Mouse (Mus musculus) right cerebral cortex, postnatal 14 days (tissue): ENCODE data around the gene Ms4a7.
"Not testable (repeated sequence)": the region's sequence is repeated elsewhere in the genome, so short reads cannot be mapped to it uniquely, and the experiment has no call there.

ENCODE experiments used
- DNase-seq: peaks from one replicate; pipeline ENCODE4 v3.0.0; 2022

The Ms4a7 gene

DNA sequence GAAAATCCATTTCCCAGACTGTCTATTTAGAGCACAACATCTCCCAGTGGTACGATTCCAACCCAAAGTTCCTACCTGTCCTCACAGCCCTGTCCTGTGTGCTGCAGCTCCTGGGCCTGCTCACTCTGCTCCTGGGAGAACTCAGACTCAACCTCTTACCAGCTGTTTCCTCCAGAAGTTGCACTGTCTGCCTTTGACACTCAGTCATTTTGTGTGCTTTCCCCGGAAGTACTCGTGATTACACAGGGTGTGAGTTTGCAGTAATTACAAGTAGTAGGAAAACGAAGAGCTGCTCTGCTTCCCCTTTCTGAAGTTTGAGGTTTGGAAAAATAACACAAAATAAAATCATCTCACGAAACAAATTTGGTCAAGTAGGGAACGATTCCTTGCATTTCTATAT lies at the start of gene Ms4a7:
Gene Ms4a7 (minus strand): TSS at position 215 of the 400 bp plus-strand sequence.
- no peak for DNase-seq

DNA sequence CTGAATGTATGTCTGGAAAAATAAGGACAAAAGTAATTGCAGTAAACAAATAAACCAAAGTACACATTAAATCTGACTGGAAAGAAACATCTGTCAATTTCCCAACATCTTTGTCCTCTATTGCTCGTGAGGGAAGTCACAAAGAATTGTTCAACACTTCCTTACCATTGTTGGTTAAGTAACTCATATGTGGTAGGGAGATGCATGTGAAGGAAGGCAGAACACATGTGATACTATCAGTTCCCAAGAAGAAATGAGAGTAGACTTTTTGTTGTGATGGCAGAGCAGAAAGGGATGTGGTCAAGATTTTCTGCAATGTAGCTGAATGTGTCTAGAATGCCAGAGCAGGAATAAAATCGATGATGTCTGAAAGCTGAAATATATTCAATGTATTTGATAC lies 40.5 kb upstream of the Ms4a7 start:
- DNase-seq, result no peak

- DNase-seq, result no peak
These were observed 39.3 kb upstream of the Ms4a7 start, which contains the start of gene Ms4a4a for GRCm38 (mm10) chr19:11375273-11375672. Gene Ms4a4a, plus strand, starts transcription at chr19:11375523.

DNA sequence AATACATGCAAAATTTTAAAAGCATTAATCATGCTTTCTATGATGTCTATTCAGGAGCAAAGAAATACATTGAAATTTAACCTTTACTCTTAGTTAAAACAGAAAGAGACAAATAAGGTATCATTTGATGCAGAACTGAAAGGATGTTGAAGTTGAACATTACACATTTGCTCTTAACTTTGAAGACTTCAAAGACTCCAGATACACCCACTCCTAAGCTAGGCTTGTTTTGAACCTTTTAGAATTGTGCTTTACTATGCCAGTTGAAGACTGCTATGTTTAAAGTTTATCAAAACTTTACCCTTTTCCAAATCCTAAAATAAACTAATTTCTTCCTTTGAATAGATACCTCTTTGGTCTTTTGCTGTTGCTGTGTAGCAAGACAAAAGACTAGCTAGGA lies 35.2 kb upstream of the Ms4a7 start:
- no peak for DNase-seq

DNA sequence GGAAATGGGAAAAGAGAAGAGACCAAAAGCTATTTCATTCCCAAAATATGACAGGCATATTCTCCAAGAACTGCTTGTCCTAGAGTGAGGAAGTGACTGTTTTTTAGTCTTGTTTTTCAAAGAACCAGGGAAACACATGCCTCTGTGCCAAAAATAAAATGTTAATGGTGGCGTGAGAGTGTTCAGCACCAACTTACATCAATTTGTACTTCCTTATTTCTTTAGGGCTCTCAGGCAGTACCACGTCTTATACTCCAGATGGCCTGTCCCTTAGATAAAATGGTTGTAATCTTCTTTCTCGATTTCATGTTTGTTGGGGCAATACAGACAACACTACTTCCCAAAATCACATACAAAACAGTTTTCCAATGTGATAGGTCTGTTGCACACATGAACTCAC lies 32.4 kb upstream of the Ms4a7 start:
- no peak for DNase-seq

DNA sequence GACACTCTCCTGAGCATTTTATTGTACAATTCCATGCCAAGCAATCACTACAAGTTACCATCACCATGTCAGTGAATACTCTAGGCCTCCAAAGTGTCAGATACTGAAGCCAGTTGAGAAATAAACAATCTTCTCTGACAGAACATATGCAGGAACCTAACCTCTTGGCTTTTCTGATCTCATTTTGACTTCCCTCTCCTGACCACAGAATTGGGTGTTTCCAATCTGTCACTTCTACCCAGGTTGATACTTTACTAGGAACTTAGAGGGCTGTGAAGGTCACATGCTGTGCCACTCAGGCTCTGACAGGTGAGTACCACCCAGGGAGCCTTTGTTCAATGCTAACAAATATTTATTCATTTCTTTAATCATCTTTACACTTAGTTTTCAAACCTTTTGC lies 26.1 kb upstream of the Ms4a7 start:
- DNase-seq, result no peak

DNA sequence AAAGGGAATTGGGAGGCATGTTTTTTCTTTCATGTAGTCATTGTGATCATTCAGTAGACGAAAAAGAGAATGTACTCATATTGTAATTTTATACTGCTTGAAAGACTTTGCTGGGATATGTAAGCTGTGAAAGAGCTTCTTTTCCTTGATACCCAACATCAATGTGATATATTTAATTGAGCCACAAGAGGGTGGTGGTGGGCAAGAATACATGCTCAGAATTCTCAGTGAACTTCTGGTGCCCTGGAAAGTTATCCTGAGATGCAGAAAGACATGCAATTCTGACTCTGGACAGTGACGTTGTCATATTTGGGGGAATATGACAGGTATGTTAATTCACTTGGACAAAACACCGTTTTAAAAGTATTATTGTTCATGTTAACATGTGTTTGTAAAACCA lies 24.2 kb upstream of the Ms4a7 start:
- no peak for DNase-seq

- DNase-seq, result no peak
These were observed 19.8 kb upstream of the Ms4a7 start for GRCm38 (mm10) chr19:11355730-11356129.

DNA sequence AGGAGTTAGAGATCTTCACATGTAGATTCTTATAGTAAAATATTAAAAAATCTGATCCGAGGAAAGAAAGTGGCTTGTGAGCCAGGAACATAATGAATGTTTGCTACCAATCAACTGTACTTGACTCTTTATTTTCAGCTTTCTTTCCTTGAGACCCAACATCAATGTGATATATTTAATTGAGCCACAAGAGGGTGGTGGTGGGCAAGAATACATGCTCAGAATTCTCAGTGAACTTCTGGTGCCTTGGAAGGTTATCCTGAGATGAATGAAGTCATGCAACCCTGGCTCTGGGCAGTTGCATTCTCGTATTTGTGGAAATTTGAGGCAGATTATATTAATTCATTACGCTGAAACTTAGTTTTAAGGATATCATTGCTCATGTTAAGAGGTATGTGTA lies 15.9 kb upstream of the Ms4a7 start:
- DNase-seq, result no peak

DNA sequence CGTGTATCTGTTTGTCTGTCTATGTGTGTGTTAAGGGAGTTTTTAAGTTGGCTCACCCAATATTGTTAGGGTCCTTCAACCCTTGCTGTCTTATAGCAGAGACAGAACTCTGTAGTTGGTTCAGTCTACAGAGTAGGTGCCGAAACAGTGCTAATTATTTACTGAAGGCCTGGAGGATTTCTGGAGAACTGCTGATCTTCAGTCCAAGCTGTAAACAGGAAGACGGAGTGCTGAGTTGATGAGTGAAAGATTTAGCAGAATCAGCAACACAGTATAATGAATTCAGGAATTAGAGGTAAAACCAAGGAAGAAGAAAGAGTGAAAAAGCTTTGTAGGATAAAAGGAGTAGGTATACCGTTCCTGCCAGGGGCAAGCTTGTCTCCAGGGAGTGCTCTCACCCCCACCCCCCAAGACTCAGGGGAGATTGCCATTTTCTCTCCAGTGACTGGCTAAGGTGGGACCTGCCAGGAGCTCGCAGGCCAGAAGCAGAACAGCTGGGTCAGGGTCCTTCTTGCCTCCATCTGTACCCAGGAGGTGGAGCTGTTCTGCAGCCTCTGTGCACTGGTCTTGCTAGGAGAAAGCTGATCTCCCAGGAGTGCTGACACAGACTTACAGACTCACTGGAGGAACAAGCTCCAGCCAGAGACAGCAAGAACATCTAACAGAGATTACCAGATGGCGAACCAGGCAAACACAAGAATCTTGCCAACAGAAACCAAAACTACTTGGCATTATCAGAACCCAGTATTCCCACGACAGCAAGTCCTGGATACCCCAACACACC lies 13.9 kb upstream of the Ms4a7 start:
- DNase-seq, result peak; percentile 7

GRCm38 (mm10) chr19:11343992-11344391 lies 8.0 kb upstream of the Ms4a7 start:
- DNase-seq, result no peak

GRCm38 (mm10) chr19:11343147-11343546 lies 7.2 kb upstream of the Ms4a7 start:
- no peak for DNase-seq

DNA sequence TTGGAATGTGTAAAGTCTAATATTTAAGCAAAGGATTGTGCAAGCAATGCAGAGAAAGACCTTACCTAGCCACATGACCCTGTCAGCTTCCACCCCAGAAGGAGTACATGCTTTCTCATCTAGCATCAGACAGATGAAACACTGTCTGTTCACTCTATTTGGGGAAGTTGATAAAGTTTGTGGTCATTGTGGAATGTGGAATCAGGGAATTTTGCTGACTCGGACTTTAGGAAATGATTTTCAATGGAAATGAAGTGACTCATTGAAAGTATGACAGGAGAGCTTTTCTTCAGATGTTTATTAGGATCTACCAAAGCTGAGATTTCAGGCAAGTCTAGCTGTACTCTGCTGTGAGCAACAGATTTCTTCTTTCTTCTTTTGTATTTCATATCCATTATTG lies 14.8 kb downstream of the Ms4a7 start:
- DNase-seq, result no peak

- DNase-seq, result no peak
These were observed 19.2 kb downstream of the Ms4a7 start for GRCm38 (mm10) chr19:11316786-11317185.

GRCm38 (mm10) chr19:11314354-11314753 lies 21.6 kb downstream of the Ms4a7 start, which contains the start of gene Ms4a14:
Gene Ms4a14, minus strand, starts transcription at chr19:11314454.
- no peak for DNase-seq

- DNase-seq, result no peak
These were observed 27.1 kb downstream of the Ms4a7 start for GRCm38 (mm10) chr19:11308888-11309287.

DNA sequence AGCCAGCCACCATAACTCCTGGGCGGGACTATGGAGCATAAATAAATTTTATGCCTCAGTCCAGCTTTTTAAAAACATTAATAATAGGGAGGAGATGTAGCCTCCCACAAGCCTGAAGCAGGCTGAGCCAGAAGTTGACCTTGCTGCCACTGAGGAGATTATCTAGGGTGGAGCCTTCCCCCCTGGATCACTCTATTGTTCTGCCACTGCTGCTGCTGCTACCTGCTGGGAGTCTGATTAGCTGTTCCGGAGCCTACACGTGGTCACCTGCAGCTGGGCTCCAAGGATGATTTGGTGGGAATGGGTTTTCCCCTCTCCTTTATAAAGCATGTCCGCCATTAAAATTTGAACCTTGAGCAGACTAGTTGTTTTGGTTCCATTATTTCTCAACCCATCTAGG lies 36.4 kb downstream of the Ms4a7 start:
- not testable (repeated sequence) for DNase-seq

DNA sequence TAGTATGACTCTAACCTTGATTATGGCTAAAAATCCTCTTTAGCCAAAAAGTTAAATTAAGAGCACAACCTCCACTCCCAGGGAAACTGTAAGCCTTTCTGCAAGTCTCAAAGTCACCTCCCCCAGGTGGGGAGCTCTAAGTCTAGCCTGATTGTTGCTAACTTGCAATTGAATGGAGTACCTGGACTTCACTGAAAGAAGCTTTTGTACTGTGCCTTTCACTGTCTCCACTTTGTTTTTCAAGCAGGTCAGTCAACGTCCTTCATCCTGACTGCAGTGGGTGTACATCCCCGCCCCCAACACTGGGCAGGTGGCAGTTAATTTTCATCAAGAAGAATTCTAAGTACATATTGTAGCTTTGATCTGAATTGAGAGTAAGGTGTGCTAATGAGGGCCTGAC lies 37.0 kb downstream of the Ms4a7 start:
- DNase-seq, result no peak

- not testable (repeated sequence) for DNase-seq
These were observed 42.3 kb downstream of the Ms4a7 start for GRCm38 (mm10) chr19:11293616-11294015.

DNA sequence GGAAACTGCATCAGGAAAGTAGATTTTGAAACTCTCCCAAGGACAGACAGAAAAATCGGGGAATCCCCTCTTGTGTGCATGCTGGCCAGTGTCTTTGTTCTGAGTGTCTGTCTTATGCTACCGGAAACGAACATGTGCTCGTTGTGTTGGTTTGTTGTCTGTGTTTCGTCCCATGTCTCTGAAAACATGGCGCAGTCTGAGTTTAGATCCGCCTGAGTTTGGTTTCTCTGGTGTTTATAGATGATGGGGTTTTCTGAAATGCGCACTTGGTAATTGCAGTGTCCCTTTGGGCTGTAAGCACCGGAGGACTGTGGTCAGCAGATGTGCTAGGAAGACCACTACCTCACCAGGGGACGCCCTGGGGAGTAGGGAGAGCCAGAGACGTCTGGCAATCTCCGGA lies 43.0 kb downstream of the Ms4a7 start:
- no peak for DNase-seq

GRCm38 (mm10) chr19:11283773-11284172 lies 52.2 kb downstream of the Ms4a7 start, which contains the start of gene Ms4a5:
Gene Ms4a5, minus strand, starts transcription at chr19:11283873.
- DNase-seq, result no peak

DNA sequence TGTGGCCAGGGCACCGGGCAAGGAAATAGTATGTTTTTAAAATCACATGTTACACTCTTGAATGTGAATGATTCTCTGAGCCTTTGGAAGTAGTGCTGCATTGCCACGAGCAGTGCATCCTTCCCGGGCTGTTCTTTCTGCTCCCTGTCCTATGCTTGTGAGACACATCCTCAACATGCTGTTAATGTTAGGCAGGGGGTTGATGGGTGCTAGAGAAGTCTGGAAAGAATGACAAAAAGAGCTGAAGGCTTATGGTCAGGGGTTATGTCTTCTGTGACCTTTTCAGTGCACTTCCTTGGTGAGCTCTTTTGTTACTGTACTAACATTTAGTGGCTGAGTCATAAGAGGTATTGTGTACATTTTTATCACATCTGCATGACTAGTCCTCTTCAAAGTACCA lies 55.7 kb downstream of the Ms4a7 start:
- DNase-seq, result no peak

- DNase-seq, result no peak
These were observed 59.5 kb downstream of the Ms4a7 start for GRCm38 (mm10) chr19:11276431-11276830.
